Mouse (Mus musculus) adrenal gland, postnatal 4 days (tissue): ENCODE data around the gene Cdsn. TPM values are rescaled to one million over a fixed set of nuclear protein-coding genes. Genes with fewer than 3 reads are reported as not detected.

Experiments used
- DNase-seq, 2 experiments: peaks; one replicate each; pipeline ENCODE4 v3.0.0; 2021 to 2022; ENCODE audit warnings: low spot score in 2 of 2, mixed read lengths in 2 of 2
- total RNA-seq, 2 experiments: library from RNA; stranded (reverse); gene quantifications; 2 replicates each; pipeline ENCODE4 v1.2.3; 2021

Gene Cdsn
- total RNA-seq, 2 experiments from 2014 or later, result 0.11 to 0.37 TPM

- DNase-seq, result no peak
Observed at GRCm38 (mm10) chr17:35569091-35569944, 17.4 kb downstream of the Cdsn start.

DNA sequence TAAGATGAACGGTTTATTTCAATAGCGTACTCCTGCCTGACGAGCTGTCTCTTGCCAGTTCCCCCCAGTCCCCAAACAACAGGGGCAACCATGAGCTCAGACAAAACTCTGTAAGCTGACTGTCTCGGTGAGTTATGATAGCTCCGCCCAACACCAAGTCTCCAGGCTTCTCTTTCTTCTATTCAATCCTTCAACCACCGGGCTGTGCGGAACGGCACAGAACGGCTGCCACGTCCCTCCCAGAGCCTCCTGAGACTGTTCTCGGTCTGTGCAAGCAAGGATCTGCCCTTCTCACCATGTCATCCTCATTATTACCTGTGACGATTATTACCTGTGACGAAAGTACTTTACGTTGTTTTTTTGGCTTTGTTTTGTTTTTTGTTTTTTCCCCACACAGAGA, 18.9 kb downstream of the Cdsn start:
- DNase-seq, result no peak

- no peak for DNase-seq
Observed at GRCm38 (mm10) chr17:35571477-35571876, 19.5 kb downstream of the Cdsn start.

GRCm38 (mm10) chr17:35578211-35578610, 26.3 kb downstream of the Cdsn start:
- DNase-seq, result peak in 1 of 2 experiments; percentile 60

GRCm38 (mm10) chr17:35582900-35583299, 31.0 kb downstream of the Cdsn start:
- DNase-seq, result no peak

- DNase-seq, result peak; percentile 44 to 59
Observed at GRCm38 (mm10) chr17:35584330-35584937, 32.5 kb downstream of the Cdsn start.

GRCm38 (mm10) chr17:35587291-35587690, 35.4 kb downstream of the Cdsn start:
- no peak for DNase-seq

DNA sequence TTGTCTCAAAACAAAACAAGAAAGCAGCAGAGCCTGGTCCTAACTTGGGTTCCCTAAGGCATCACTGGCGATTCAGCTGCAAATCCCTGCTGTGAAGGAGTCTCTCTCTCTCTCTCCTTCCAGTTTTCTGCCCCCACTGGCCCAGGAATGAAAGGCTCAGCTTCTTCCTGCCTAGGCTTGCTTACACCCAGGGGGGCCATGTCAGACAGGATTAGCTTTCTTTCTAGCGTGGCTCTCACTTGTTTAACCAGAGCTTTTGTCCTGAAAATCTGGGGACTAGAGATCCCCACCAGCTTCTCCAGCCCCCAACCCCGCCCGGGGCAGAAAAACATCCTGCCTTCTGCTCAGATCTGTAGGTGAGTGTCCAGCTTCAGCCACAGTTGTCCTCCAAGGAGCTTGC, 36.5 kb downstream of the Cdsn start:
- DNase-seq, result no peak

- DNase-seq, result peak; percentile 49 to 53
Observed at GRCm38 (mm10) chr17:35590410-35591218, 38.7 kb downstream of the Cdsn start.

GRCm38 (mm10) chr17:35591219-35591578, 39.3 kb downstream of the Cdsn start:
- no peak for DNase-seq

GRCm38 (mm10) chr17:35591731-35592130, 39.8 kb downstream of the Cdsn start:
- no peak for DNase-seq

DNA sequence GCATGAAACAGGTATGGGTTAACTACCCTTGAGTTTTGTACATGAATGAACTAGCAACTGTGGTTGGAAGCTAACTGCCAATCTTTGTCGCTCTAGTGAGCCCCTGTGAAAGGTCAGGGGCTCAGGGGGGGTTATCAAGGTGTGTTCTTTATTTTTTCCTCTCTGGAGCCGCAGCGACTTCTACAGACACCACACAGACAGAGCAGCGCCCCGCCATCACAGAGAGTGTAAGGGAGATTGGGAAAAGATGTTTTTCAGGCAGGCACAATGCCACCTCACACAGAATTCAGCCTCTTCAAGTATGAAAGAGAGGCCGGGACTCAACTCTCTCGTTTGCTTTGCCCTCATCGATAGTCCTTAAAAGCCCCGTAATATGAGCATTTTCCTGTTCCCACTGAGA, 40.2 kb downstream of the Cdsn start:
- no peak for DNase-seq

- DNase-seq, result no peak
Observed at GRCm38 (mm10) chr17:35593786-35594185, 41.9 kb downstream of the Cdsn start.

- no peak for DNase-seq
Observed at GRCm38 (mm10) chr17:35594456-35594855, 42.5 kb downstream of the Cdsn start.

GRCm38 (mm10) chr17:35597399-35597798, 45.5 kb downstream of the Cdsn start:
- DNase-seq, result no peak

DNA sequence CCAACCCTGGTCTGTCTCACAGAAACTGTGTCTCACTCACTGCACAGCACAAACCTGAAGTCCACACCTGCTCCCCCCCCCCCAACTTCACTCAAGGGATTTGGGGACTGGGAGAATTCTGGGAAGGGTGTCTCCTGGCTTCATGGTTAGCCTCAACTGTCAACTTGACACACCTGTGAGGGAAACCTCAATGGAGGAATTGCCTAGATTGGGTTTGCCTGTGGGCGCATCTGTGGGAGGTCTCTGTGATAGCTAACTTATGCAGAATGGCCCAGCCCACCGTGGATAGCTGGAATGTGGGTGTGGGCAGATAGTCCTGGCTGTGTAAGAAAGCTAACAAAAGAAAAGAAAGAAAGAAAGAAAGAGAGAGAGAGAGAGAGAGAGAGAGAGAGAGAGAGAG, 49.3 kb downstream of the Cdsn start, which contains the start of gene Sfta2:
Gene Sfta2, plus strand, starts transcription at position 301 of the 400 bp plus-strand sequence.
- DNase-seq, result no peak

GRCm38 (mm10) chr17:35601736-35602354, 49.9 kb downstream of the Cdsn start:
- no peak for DNase-seq
